Mouse (Mus musculus): Measurements from ENCODE around the gene Slc5a5. TPM values are rescaled to one million over a fixed set of nuclear protein-coding genes. Genes with fewer than 3 reads are reported as not detected.

Gene Slc5a5
- polyA plus RNA-seq, 1 experiment: 0.13 TPM

DNA sequence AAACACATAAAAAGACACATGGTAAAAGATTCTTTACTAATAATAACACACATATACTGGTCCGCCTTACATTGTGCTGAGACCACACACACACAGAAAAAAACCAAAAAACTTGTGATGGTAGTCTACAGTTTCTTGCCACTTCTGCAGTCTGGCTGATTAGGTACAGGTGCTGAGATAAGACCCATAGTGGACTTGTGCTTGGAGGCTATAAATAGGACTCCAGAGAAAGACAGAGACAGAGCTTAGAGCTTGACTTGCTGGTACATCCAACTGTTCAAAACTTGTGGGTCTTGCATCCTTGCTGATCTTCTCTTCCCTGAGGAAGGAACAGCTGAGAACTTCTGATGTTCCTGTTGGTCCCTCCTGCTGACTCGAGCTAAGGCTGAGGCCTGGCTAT is 15.0 kb upstream of the Slc5a5 start:
- TF ChIP-seq MAX (IDR thresholded peaks at IDR 0.05): no peak
- no peak for TF ChIP-seq CEBPB (IDR thresholded peaks at IDR 0.05; ENCODE audit: low read depth)
- TF ChIP-seq MYOG (IDR thresholded peaks at IDR 0.05; ENCODE audit: control insufficient read depth, extremely low read depth, insufficient read length): no peak
- TF ChIP-seq USF1 (IDR thresholded peaks at IDR 0.05; ENCODE audit: low read depth): no peak
- TF ChIP-seq FOSL1 (IDR thresholded peaks at IDR 0.05; ENCODE audit: insufficient read depth, low read length, poor library complexity, severe bottlenecking): no peak
- no peak for TF ChIP-seq MYOD1 (IDR thresholded peaks at IDR 0.05; ENCODE audit: control insufficient read depth, insufficient read length, low read depth)
- no peak for TF ChIP-seq CTCF (IDR thresholded peaks at IDR 0.05; ENCODE audit: control insufficient read depth, insufficient read depth, insufficient read length)
- Histone ChIP-seq H3K79me2 (ENCODE audit: control insufficient read depth, insufficient read depth) (peaks cover 61% of the 10 kb centered on the region), H3K36me3 (ENCODE audit: control insufficient read depth, insufficient read depth) (peaks cover 19% of the 10 kb centered on the region), H3K79me3 (ENCODE audit: low read depth) (peaks cover 47% of the 10 kb centered on the region), H3ac (ENCODE audit: control insufficient read depth, insufficient read length, low read depth) (no peak overlapping the region), H3K4me3 (ENCODE audit: insufficient read depth, poor library complexity, severe bottlenecking) (no peak overlapping the region), H3K27me3 (ENCODE audit: control insufficient read depth, insufficient read depth, insufficient read length) (no peaks in the 10 kb centered on the region)

DNA sequence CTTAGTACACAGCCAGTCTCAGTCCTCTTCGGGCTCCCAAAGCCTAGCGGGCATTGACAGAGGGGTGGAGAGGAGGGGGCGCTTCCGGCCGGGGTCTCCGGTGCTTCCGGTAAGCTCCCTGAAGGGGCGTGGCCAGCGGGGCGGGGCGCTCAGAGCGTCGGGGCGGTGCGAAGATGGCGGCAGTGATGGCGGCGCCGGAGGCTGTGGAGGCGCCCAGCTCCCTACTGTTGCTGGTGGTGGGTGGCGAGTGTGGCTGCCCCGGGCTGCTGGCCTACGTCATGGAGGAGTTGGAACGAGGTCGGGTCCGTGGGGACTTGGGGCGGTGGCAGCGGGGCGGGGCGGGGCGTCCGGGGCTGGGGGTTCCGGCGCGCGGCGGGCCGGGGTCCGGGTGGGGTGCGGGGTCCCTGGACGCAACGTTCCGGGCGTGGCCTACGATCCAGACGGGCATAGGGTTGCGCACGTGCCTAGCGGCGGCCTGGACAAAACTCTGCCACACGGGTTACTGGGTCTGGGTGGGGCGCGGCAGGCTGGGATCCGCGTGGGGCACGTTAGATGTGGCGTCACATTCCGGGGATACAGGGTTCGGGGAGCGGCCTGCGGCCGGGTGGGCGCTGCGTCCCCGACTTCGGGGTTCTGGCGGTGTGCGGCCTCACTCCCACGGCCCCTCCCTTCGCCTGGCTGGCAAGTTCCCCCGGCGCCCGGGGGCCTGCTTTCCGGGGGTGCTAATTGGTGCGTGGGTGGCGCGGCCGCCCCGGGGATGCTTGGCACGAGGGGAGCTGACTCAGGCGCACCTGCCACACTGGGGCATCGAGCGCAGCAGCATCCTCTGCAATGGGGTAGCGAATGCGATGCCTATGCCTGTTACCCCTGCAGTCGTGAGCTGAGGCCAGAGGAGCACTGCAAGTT is 13.5 kb upstream of the Slc5a5 start, which contains the start of gene Map1s:
Gene Map1s, plus strand, starts transcription at position 102 of the 906 bp plus-strand sequence.
- Histone ChIP-seq H3K4me3 (ENCODE audit: insufficient read depth, poor library complexity, severe bottlenecking) (peak within 1 kb of the TSS; percentile 61), H3K27me3 (ENCODE audit: control insufficient read depth, insufficient read depth, insufficient read length) (no peaks in the 10 kb centered on the region), H3K79me2 (ENCODE audit: control insufficient read depth, insufficient read depth) (peaks cover 48% of the 10 kb centered on the region), H3K36me3 (ENCODE audit: control insufficient read depth, insufficient read depth) (peaks cover 6% of the 10 kb centered on the region), H3ac (ENCODE audit: control insufficient read depth, insufficient read length, low read depth) (peak within 1 kb of the TSS; percentile 95), H3K79me3 (ENCODE audit: low read depth) (peaks cover 38% of the 10 kb centered on the region)
- TF ChIP-seq MAX (IDR thresholded peaks at IDR 0.05): peak; percentile 73
- TF ChIP-seq MYOG (IDR thresholded peaks at IDR 0.05; ENCODE audit: control insufficient read depth, extremely low read depth, insufficient read length): no peak
- no peak for TF ChIP-seq CEBPB (IDR thresholded peaks at IDR 0.05; ENCODE audit: low read depth)
- peak; percentile 90 for TF ChIP-seq MYOD1 (IDR thresholded peaks at IDR 0.05; ENCODE audit: control insufficient read depth, insufficient read length, low read depth)
- no peak for TF ChIP-seq FOSL1 (IDR thresholded peaks at IDR 0.05; ENCODE audit: insufficient read depth, low read length, poor library complexity, severe bottlenecking)
- no peak for TF ChIP-seq CTCF (IDR thresholded peaks at IDR 0.05; ENCODE audit: control insufficient read depth, insufficient read depth, insufficient read length)
- TF ChIP-seq USF1 (IDR thresholded peaks at IDR 0.05; ENCODE audit: low read depth): no peak

DNA sequence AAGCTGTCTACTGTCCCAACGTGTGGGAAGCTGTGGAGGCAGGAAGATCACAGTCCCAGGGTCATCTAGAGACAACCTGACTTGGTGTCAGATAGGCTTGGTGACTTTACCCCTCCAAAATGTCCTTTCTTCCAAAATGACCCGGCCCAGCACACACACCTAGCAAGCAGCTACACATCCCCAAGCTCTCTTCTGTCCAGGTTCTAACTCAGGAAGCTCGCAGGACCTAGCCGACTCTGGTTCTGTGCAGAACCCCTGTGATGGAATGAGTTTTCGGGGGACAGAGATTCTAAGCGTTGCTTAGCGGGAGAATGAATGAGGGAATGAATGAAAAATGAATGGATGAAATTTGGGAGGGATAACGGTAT is 12.9 kb upstream of the Slc5a5 start:
- Histone ChIP-seq H3K79me3 (ENCODE audit: low read depth) (peaks cover 32% of the 10 kb centered on the region), H3K4me3 (ENCODE audit: insufficient read depth, poor library complexity, severe bottlenecking) (peak overlapping the region; percentile 61), H3K36me3 (ENCODE audit: control insufficient read depth, insufficient read depth) (peaks cover under 1% of the 10 kb centered on the region), H3ac (ENCODE audit: control insufficient read depth, insufficient read length, low read depth) (peak overlapping the region; percentile 61), H3K79me2 (ENCODE audit: control insufficient read depth, insufficient read depth) (peaks cover 42% of the 10 kb centered on the region), H3K27me3 (ENCODE audit: control insufficient read depth, insufficient read depth, insufficient read length) (no peaks in the 10 kb centered on the region)
- no peak for TF ChIP-seq MAX (IDR thresholded peaks at IDR 0.05)
- TF ChIP-seq MYOD1 (IDR thresholded peaks at IDR 0.05; ENCODE audit: control insufficient read depth, insufficient read length, low read depth): no peak
- TF ChIP-seq USF1 (IDR thresholded peaks at IDR 0.05; ENCODE audit: low read depth): no peak
- no peak for TF ChIP-seq FOSL1 (IDR thresholded peaks at IDR 0.05; ENCODE audit: insufficient read depth, low read length, poor library complexity, severe bottlenecking)
- no peak for TF ChIP-seq CTCF (IDR thresholded peaks at IDR 0.05; ENCODE audit: control insufficient read depth, insufficient read depth, insufficient read length)
- no peak for TF ChIP-seq CEBPB (IDR thresholded peaks at IDR 0.05; ENCODE audit: low read depth)
- TF ChIP-seq MYOG (IDR thresholded peaks at IDR 0.05; ENCODE audit: control insufficient read depth, extremely low read depth, insufficient read length): no peak

DNA sequence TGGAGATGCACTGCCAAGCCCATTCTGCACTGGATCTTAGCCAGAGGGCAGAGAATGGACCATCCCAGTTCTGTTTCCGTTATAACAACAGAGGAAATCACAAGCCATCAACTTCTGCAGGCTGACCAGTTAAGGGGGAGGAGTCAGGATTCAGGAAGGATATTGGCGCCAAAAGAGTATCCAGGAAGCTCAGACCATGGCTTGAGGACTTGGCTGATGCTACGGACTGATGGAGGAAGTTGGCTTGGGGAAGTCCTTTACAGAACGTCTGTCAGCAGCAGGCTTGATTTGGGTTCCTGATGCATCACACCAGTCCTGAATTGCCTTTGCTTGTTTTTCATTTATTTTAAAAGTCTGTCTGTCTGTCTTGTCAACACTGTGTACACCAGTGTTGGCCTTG is 12.0 kb upstream of the Slc5a5 start:
- Histone ChIP-seq H3K36me3 (ENCODE audit: control insufficient read depth, insufficient read depth) (no peaks in the 10 kb centered on the region), H3K27me3 (ENCODE audit: control insufficient read depth, insufficient read depth, insufficient read length) (no peaks in the 10 kb centered on the region), H3K79me2 (ENCODE audit: control insufficient read depth, insufficient read depth) (peaks cover 37% of the 10 kb centered on the region), H3K79me3 (ENCODE audit: low read depth) (peaks cover 30% of the 10 kb centered on the region), H3K4me3 (ENCODE audit: insufficient read depth, poor library complexity, severe bottlenecking) (no peak overlapping the region), H3ac (ENCODE audit: control insufficient read depth, insufficient read length, low read depth) (no peak overlapping the region)
- TF ChIP-seq CEBPB (IDR thresholded peaks at IDR 0.05; ENCODE audit: low read depth) (no peak), MYOD1 (IDR thresholded peaks at IDR 0.05; ENCODE audit: control insufficient read depth, insufficient read length, low read depth) (no peak), MYOG (IDR thresholded peaks at IDR 0.05; ENCODE audit: control insufficient read depth, extremely low read depth, insufficient read length) (no peak), CTCF (IDR thresholded peaks at IDR 0.05; ENCODE audit: control insufficient read depth, insufficient read depth, insufficient read length) (no peak), MAX (IDR thresholded peaks at IDR 0.05) (no peak), USF1 (IDR thresholded peaks at IDR 0.05; ENCODE audit: low read depth) (no peak), FOSL1 (IDR thresholded peaks at IDR 0.05; ENCODE audit: insufficient read depth, low read length, poor library complexity, severe bottlenecking) (no peak)

DNA sequence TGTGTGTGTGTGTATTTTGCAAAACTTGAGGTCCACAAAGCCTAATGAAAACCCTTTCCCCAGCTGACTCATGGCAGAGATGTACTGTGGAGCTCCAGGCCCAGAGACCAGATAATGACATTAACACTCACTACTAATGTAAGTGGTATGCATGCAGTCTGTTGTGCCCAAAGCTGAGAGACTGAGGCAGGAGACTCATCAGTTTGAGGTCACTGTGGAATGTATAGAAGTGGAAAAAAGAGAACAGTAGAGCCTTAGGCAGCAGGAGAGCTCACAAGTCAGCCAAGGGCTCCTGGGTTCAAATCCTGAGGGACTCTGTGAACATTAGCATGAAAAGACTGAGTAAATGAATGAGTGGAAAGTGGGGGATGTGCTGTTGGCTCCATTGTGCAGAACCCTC is 11.0 kb upstream of the Slc5a5 start:
- Histone ChIP-seq H3K79me2 (ENCODE audit: control insufficient read depth, insufficient read depth) (peaks cover 28% of the 10 kb centered on the region), H3K27me3 (ENCODE audit: control insufficient read depth, insufficient read depth, insufficient read length) (no peaks in the 10 kb centered on the region), H3K4me3 (ENCODE audit: insufficient read depth, poor library complexity, severe bottlenecking) (no peak overlapping the region), H3K36me3 (ENCODE audit: control insufficient read depth, insufficient read depth) (no peaks in the 10 kb centered on the region), H3K79me3 (ENCODE audit: low read depth) (peaks cover 21% of the 10 kb centered on the region), H3ac (ENCODE audit: control insufficient read depth, insufficient read length, low read depth) (no peak overlapping the region)
- TF ChIP-seq CEBPB (IDR thresholded peaks at IDR 0.05; ENCODE audit: low read depth) (no peak), USF1 (IDR thresholded peaks at IDR 0.05; ENCODE audit: low read depth) (no peak), MYOD1 (IDR thresholded peaks at IDR 0.05; ENCODE audit: control insufficient read depth, insufficient read length, low read depth) (peak; percentile 14), FOSL1 (IDR thresholded peaks at IDR 0.05; ENCODE audit: insufficient read depth, low read length, poor library complexity, severe bottlenecking) (no peak), MYOG (IDR thresholded peaks at IDR 0.05; ENCODE audit: control insufficient read depth, extremely low read depth, insufficient read length) (no peak), CTCF (IDR thresholded peaks at IDR 0.05; ENCODE audit: control insufficient read depth, insufficient read depth, insufficient read length) (no peak), MAX (IDR thresholded peaks at IDR 0.05) (no peak)
